Mouse (Mus musculus) heart, postnatal 10 days (tissue): ENCODE measurements around the gene Zfp93. TPM values are rescaled to one million over a fixed set of nuclear protein-coding genes. Genes with fewer than 3 reads are reported as not detected.
"Not testable (repeated sequence)": the region's sequence is repeated elsewhere in the genome, so short reads cannot be mapped to it uniquely, and the experiment has no call there.

ENCODE experiments used
- DNase-seq, 2 experiments: peaks; one replicate each; pipeline ENCODE4 v3.0.0; 2021
- intact Hi-C: fragments of 180-260 bp; cut with DNase I; formaldehyde crosslinking; loops from one replicate; pipeline ENCODE4 v1.15.1; 2025
- total RNA-seq, 2 experiments: library from RNA; stranded (reverse); gene quantifications; 2 replicates each; pipeline ENCODE4 v1.2.3; 2021

Zfp93 gene
- total RNA-seq, result 1 to 10 TPM; 3.5 to 5.0 TPM

- intact Hi-C loops, result loop anchor here (1.0 to 5.0 kb wide), 2 partner anchors 16 to 138 kb away; partner anchors contain the start of genes Zfp108 and Zfp235
- peak; percentile 80 to 81 for DNase-seq
These were observed at the start of gene Zfp93 for GRCm38 (mm10) chr7:24270288-24270672. Zfp93 (plus strand) TSS chr7:24270420.

- intact Hi-C loops, result no loop called here
- peak; percentile 53 to 67 for DNase-seq
These were observed 33.0 kb upstream of the Zfp93 start, which contains the start of gene Zfp109 for GRCm38 (mm10) chr7:24237040-24237791. Zfp109 (minus strand) TSS chr7:24237560.

GRCm38 (mm10) chr7:24253779-24254615 lies 16.2 kb upstream of the Zfp93 start:
- no peak for DNase-seq
- intact Hi-C loops, result loop anchor here (1.0 to 10.0 kb wide), 4 partner anchors 16 to 122 kb away; partner anchors contain the start of genes Zfp235, Zfp93 and Zfp94

- intact Hi-C loops, result loop anchor here (1.0 to 10.0 kb wide), 4 partner anchors 15 to 123 kb away; partner anchors contain the start of genes Zfp235, Zfp93 and Zfp94
- peak; percentile 90 to 91 for DNase-seq
These were observed 15.4 kb upstream of the Zfp93 start, which contains the start of gene Zfp108 for GRCm38 (mm10) chr7:24254633-24255474. Zfp108 (plus strand) TSS chr7:24254794.

GRCm38 (mm10) chr7:24259306-24259999 lies 10.8 kb upstream of the Zfp93 start:
- no peak for DNase-seq
- intact Hi-C loops, result loop anchor here (10.0 kb wide), 1 partner anchor 55 kb away; the partner anchor contains the start of gene Zfp94

- DNase-seq, result no peak
- intact Hi-C loops, result loop anchor here (10.0 kb wide), 1 partner anchor 55 kb away; the partner anchor contains the start of gene Zfp94
These were observed 10.3 kb upstream of the Zfp93 start for GRCm38 (mm10) chr7:24260000-24260312.

- no peak for DNase-seq
- intact Hi-C loops, result no loop called here
These were observed 1.8 kb upstream of the Zfp93 start for GRCm38 (mm10) chr7:24268176-24269155.

- DNase-seq, result no peak
- intact Hi-C loops, result no loop called here
These were observed 964 bp upstream of the Zfp93 start for GRCm38 (mm10) chr7:24269256-24269655.

- DNase-seq, result no peak
- intact Hi-C loops, result loop anchor here (1.0 to 5.0 kb wide), 2 partner anchors 15 to 137 kb away; partner anchors contain the start of genes Zfp108 and Zfp235
These were observed 443 bp upstream of the Zfp93 start for GRCm38 (mm10) chr7:24269667-24270287.

GRCm38 (mm10) chr7:24271191-24271590 lies 971 bp downstream of the Zfp93 start:
- DNase-seq, result no peak
- intact Hi-C loops, result loop anchor here (5.0 kb wide), 1 partner anchor 139 kb away; the partner anchor contains the start of gene Zfp235

- intact Hi-C loops, result loop anchor here (5.0 kb wide), 1 partner anchor 142 kb away; the partner anchor contains the start of gene Zfp235
- DNase-seq, result no peak
These were observed 4.2 kb downstream of the Zfp93 start for GRCm38 (mm10) chr7:24274456-24274855.

- DNase-seq, intact Hi-C loops: not testable (repeated sequence)
These were observed 8.6 kb downstream of the Zfp93 start for GRCm38 (mm10) chr7:24278771-24279170.

- no peak for DNase-seq
- intact Hi-C loops, result no loop called here
These were observed 10.0 kb downstream of the Zfp93 start for GRCm38 (mm10) chr7:24280031-24280857.

- intact Hi-C loops, result no loop called here
- no peak for DNase-seq
These were observed 10.6 kb downstream of the Zfp93 start for GRCm38 (mm10) chr7:24280858-24281145.

- no peak for DNase-seq
- intact Hi-C loops, result no loop called here
These were observed 15.9 kb downstream of the Zfp93 start for GRCm38 (mm10) chr7:24286090-24286489.

GRCm38 (mm10) chr7:24286916-24287315 lies 16.7 kb downstream of the Zfp93 start:
- no peak for DNase-seq
- intact Hi-C loops, result no loop called here

- intact Hi-C loops, result no loop called here
- DNase-seq, result no peak
These were observed 17.4 kb downstream of the Zfp93 start for GRCm38 (mm10) chr7:24287670-24288069.
